Mouse (Mus musculus): ENCODE data around the gene Gtf2f2.

- TF ChIP-seq POLR2A (IDR thresholded peaks at IDR 0.05; ENCODE audit: control insufficient read depth in 1 of 2, insufficient read depth in 1 of 2, low read depth in 1 of 2, low read length in 2 of 2, poor library complexity in 1 of 2): no peak
- TF ChIP-seq TAL1 (IDR thresholded peaks at IDR 0.05; ENCODE audit: low read length): no peak
- TF ChIP-seq CTCF (IDR thresholded peaks at IDR 0.05 in 2 of 3, conservative IDR thresholded peaks at IDR 0.05 in 1 of 3; ENCODE audit: control insufficient read depth in 1 of 3, insufficient read depth in 1 of 3, low read depth in 2 of 3, low read length in 3 of 3, poor library complexity in 1 of 3, severe bottlenecking in 1 of 3): no peak
- no peak for TF ChIP-seq TBP (IDR thresholded peaks at IDR 0.05; ENCODE audit: low read depth, low read length)
Measured at GRCm38 (mm10) chr14:76014331-76014730, 3.7 kb upstream of the Gtf2f2 start.

Measured in MEL (cell line).